Mouse (Mus musculus) ovary, adult 18-20 months (tissue): ENCODE measurements around the gene Gm13695.
"Not testable (repeated sequence)": the region's sequence is repeated elsewhere in the genome, so short reads cannot be mapped to it uniquely, and the experiment has no call there.

Source experiments
- DNase-seq: peaks from one replicate; pipeline ENCODE4 v3.0.0; 2022; ENCODE audit warnings: low spot score, mixed read lengths

The Gm13695 gene

GRCm38 (mm10) chr2:83967013-83967412, at the start of gene Gm13695:
TSS of gene Gm13695 (plus strand) at chr2:83967313.
- not testable (repeated sequence) for DNase-seq

GRCm38 (mm10) chr2:83929478-83930088, 37.5 kb upstream of the Gm13695 start:
- no peak for DNase-seq

GRCm38 (mm10) chr2:83940931-83941361, 26.2 kb upstream of the Gm13695 start, which contains the start of gene Zswim2:
TSS of gene Zswim2 (minus strand) at chr2:83941228.
- peak; percentile 36 for DNase-seq

GRCm38 (mm10) chr2:83941378-83941777, 25.7 kb upstream of the Gm13695 start:
- DNase-seq, result no peak

GRCm38 (mm10) chr2:83941792-83942191, 25.3 kb upstream of the Gm13695 start:
- DNase-seq, result no peak

- not testable (repeated sequence) for DNase-seq
These were observed 11.7 kb upstream of the Gm13695 start, which contains the start of gene Gm13698 for GRCm38 (mm10) chr2:83955393-83955792. TSS of gene Gm13698 (plus strand) at chr2:83955693.

- not testable (repeated sequence) for DNase-seq
These were observed 5.9 kb upstream of the Gm13695 start, which contains the start of gene Gm13693 for GRCm38 (mm10) chr2:83961203-83961602. TSS of gene Gm13693 (plus strand) at chr2:83961503.

- DNase-seq, result not testable (repeated sequence)
These were observed 5.7 kb downstream of the Gm13695 start, which contains the start of gene Gm13696 for GRCm38 (mm10) chr2:83972823-83973222. TSS of gene Gm13696 (plus strand) at chr2:83973123.

- not testable (repeated sequence) for DNase-seq
These were observed 11.5 kb downstream of the Gm13695 start, which contains the start of gene Gm13694 for GRCm38 (mm10) chr2:83978633-83979032. TSS of gene Gm13694 (plus strand) at chr2:83978933.

- DNase-seq, result not testable (repeated sequence)
These were observed 17.3 kb downstream of the Gm13695 start, which contains the start of gene Gm13697 for GRCm38 (mm10) chr2:83984443-83984842. TSS of gene Gm13697 (plus strand) at chr2:83984743.

GRCm38 (mm10) chr2:83990253-83990652, 23.1 kb downstream of the Gm13695 start, which contains the start of gene Gm13691:
TSS of gene Gm13691 (plus strand) at chr2:83990553.
- not testable (repeated sequence) for DNase-seq

- DNase-seq, result not testable (repeated sequence)
These were observed 26.6 kb downstream of the Gm13695 start for GRCm38 (mm10) chr2:83993639-83994255.

GRCm38 (mm10) chr2:83994526-83994925, 27.4 kb downstream of the Gm13695 start:
- not testable (repeated sequence) for DNase-seq

GRCm38 (mm10) chr2:84008913-84009312, 41.8 kb downstream of the Gm13695 start:
- no peak for DNase-seq

- DNase-seq, result no peak
These were observed 42.7 kb downstream of the Gm13695 start for GRCm38 (mm10) chr2:84009818-84010217.

- no peak for DNase-seq
These were observed 47.5 kb downstream of the Gm13695 start for GRCm38 (mm10) chr2:84014572-84014971.

GRCm38 (mm10) chr2:84016291-84016690, 49.2 kb downstream of the Gm13695 start:
- not testable (repeated sequence) for DNase-seq

GRCm38 (mm10) chr2:84018330-84018729, 51.2 kb downstream of the Gm13695 start:
- no peak for DNase-seq
